Mouse (Mus musculus): ENCODE data around the gene Spaar.

- no peak for TF ChIP-seq POLR2A (IDR thresholded peaks at IDR 0.05; ENCODE audit: control insufficient read depth in 1 of 2, insufficient read depth in 1 of 2, low read depth in 1 of 2, low read length in 2 of 2, poor library complexity in 1 of 2)
- no peak for TF ChIP-seq ZC3H11A (IDR thresholded peaks at IDR 0.05; ENCODE audit: low read depth, low read length)
- no peak for TF ChIP-seq ETS1 (IDR thresholded peaks at IDR 0.05; ENCODE audit: low read depth, low read length)
- TF ChIP-seq CTCF (IDR thresholded peaks at IDR 0.05 in 2 of 3, conservative IDR thresholded peaks at IDR 0.05 in 1 of 3; ENCODE audit: control insufficient read depth in 1 of 3, insufficient read depth in 1 of 3, low read depth in 2 of 3, low read length in 3 of 3, poor library complexity in 1 of 3, severe bottlenecking in 1 of 3): no peak
- no peak for TF ChIP-seq SIN3A (IDR thresholded peaks at IDR 0.05; ENCODE audit: low read length)
Measured at GRCm38 (mm10) chr4:43738989-43739674, 9.3 kb downstream of the Spaar start.
